Mouse (Mus musculus) hindbrain, embryonic 14.5 days (tissue): ENCODE results near the gene Ephb3. TPM values are rescaled to one million over a fixed set of nuclear protein-coding genes. Genes with fewer than 3 reads are reported as not detected.

Source experiments
- ATAC-seq: fragments of 200-750 bp; cut with Nextera tagmentation; 2 replicates; pipeline ENCODE4 v1.8.0; 2017; ENCODE audit warnings: moderate number of reproducible peaks, mild to moderate bottlenecking, moderate TSS enrichment, moderate library complexity; ENCODE audit not compliant: low FRiP score
- DNase-seq: peaks from one replicate; pipeline ENCODE4 v3.0.0-alpha.2; 2015; ENCODE audit warnings: low spot score
- H3K27ac ChIP-seq: fragments of 300-500 bp; sonication (generic); 2 replicates; pipeline ENCODE4 v1.5.1; 2014; ENCODE audit warnings: mild to moderate bottlenecking, moderate library complexity
- H3K27me3 ChIP-seq: fragments of 300-500 bp; sonication (generic); 2 replicates; pipeline ENCODE4 v1.6.1; 2014; ENCODE audit warnings: mild to moderate bottlenecking, low read length, mixed read lengths; ENCODE audit not compliant: control insufficient read depth, insufficient read depth
- H3K36me3 ChIP-seq: fragments of 300-500 bp; sonication (generic); replicated peaks from 2 replicates; pipeline ENCODE4 v1.6.1; 2014; ENCODE audit not compliant: control insufficient read depth, insufficient read depth
- H3K4me1 ChIP-seq: fragments of 300-500 bp; sonication (generic); replicated peaks from 2 replicates; pipeline ENCODE4 v1.6.1; 2014; ENCODE audit warnings: antibody characterized with exemption, low read length, mixed read lengths; ENCODE audit not compliant: control insufficient read depth, insufficient read depth
- H3K4me2 ChIP-seq: fragments of 300-500 bp; sonication (generic); replicated peaks from 2 replicates; pipeline ENCODE4 v1.6.1; 2014; ENCODE audit warnings: mild to moderate bottlenecking, moderate library complexity
- H3K4me3 ChIP-seq: fragments of 300-500 bp; sonication (generic); replicated peaks from 2 replicates; pipeline ENCODE4 v1.5.1; 2014; ENCODE audit warnings: mild to moderate bottlenecking, low read length
- H3K9ac ChIP-seq: fragments of 300-500 bp; sonication (generic); 2 replicates; pipeline ENCODE4 v1.6.1; 2014
- H3K9me3 ChIP-seq: fragments of 300-500 bp; sonication (generic); 2 replicates; pipeline ENCODE4 v1.6.1; 2016; ENCODE audit warnings: low read length; ENCODE audit not compliant: control insufficient read depth
- WGBS: fragments of 180-500 bp; shearing (Covaris S2); extraction: QIAGEN DNeasy Blood & Tissue Kit; methylation state at CpG from one replicate; pipeline ENCODE4 v1.1.7; 2014; 5-methylcytosine and 5-hydroxymethylcytosine counted together
- polyA plus RNA-seq: library from polyadenylated mRNA; unstranded; fragments of >200 nt; fragmentation: Nextera tagmentation; extraction: Ambion mirVana; gene quantifications from 2 replicates; pipeline ENCODE4 v1.2.1, GENCODE M21; 2014

Gene Ephb3
- polyA plus RNA-seq, 1 experiment from 2014 or later: 11.9 TPM

GRCm38 (mm10) chr16:21198529-21198928, 6.0 kb upstream of the Ephb3 start:
- H3K4me1 ChIP-seq: no peaks in the 10 kb centered on the region
- WGBS: 8% methylated on average over 1 of the region's 1 CpGs
- no peaks in the 10 kb centered on the region for H3K9me3 ChIP-seq
- no peak for ATAC-seq
- H3K9ac ChIP-seq: no peak overlapping the region
- no peaks in the 10 kb centered on the region for H3K27me3 ChIP-seq
- no peaks in the 10 kb centered on the region for H3K36me3 ChIP-seq
- DNase-seq: no peak
- H3K27ac ChIP-seq: no peak overlapping the region
- no peak overlapping the region for H3K4me2 ChIP-seq
- no peak overlapping the region for H3K4me3 ChIP-seq

- Histone ChIP-seq H3K27me3 (no peaks in the 10 kb centered on the region), H3K36me3 (no peaks in the 10 kb centered on the region), H3K4me3 (no peak overlapping the region), H3K9me3 (no peaks in the 10 kb centered on the region), H3K4me1 (no peaks in the 10 kb centered on the region), H3K9ac (no peak overlapping the region), H3K27ac (no peak overlapping the region), H3K4me2 (no peak overlapping the region)
- ATAC-seq (no peak), DNase-seq (no peak)
- 65% methylated on average over 8 of the region's 8 CpGs for WGBS
Observed at GRCm38 (mm10) chr16:21199426-21199825, 5.1 kb upstream of the Ephb3 start.

- H3K9me3 ChIP-seq: no peaks in the 10 kb centered on the region
- H3K4me3 ChIP-seq: no peak overlapping the region
- 80% methylated on average over 4 of the region's 4 CpGs for WGBS
- no peak for ATAC-seq
- no peak overlapping the region for H3K9ac ChIP-seq
- no peak overlapping the region for H3K4me2 ChIP-seq
- no peaks in the 10 kb centered on the region for H3K36me3 ChIP-seq
- H3K27ac ChIP-seq: no peak overlapping the region
- no peak for DNase-seq
- H3K27me3 ChIP-seq: no peaks in the 10 kb centered on the region
- H3K4me1 ChIP-seq: peaks cover 23% of the 10 kb centered on the region
Observed at GRCm38 (mm10) chr16:21202731-21203130, 1.8 kb upstream of the Ephb3 start.

- no peaks in the 10 kb centered on the region for H3K27me3 ChIP-seq
- H3K36me3 ChIP-seq: no peaks in the 10 kb centered on the region
- peak overlapping the region; percentile 68 for H3K9ac ChIP-seq
- peak overlapping the region; percentile 79 for H3K27ac ChIP-seq
- ATAC-seq (peak; percentile 0; the same call in 1 of the 2 replicates), DNase-seq (no peak)
- WGBS: under 1% methylated on average over 50 of the region's 60 CpGs
- H3K4me1 ChIP-seq: peaks cover 29% of the 10 kb centered on the region
- peak overlapping the region; percentile 68 for H3K4me2 ChIP-seq
- peak overlapping the region; percentile 81 for H3K4me3 ChIP-seq
- no peaks in the 10 kb centered on the region for H3K9me3 ChIP-seq
Observed at GRCm38 (mm10) chr16:21205093-21205886, 735 bp downstream of the Ephb3 start.

- Histone ChIP-seq H3K4me3 (no peak overlapping the region), H3K9me3 (no peaks in the 10 kb centered on the region), H3K4me1 (peaks cover 44% of the 10 kb centered on the region), H3K4me2 (peak overlapping the region; percentile 68), H3K36me3 (no peaks in the 10 kb centered on the region), H3K27ac (no peak overlapping the region), H3K27me3 (no peaks in the 10 kb centered on the region), H3K9ac (0 out of 2 replicates have a peak overlapping the region, but pooled peaks have one; percentile 2)
- WGBS: 67% methylated on average over 4 of the region's 4 CpGs
- DNase-seq: no peak
- ATAC-seq: no peak
Observed at GRCm38 (mm10) chr16:21208001-21208565, 3.5 kb downstream of the Ephb3 start.

- 93% methylated on average over 3 of the region's 3 CpGs for WGBS
- Histone ChIP-seq H3K27me3 (no peaks in the 10 kb centered on the region), H3K4me3 (no peak overlapping the region), H3K27ac (no peak overlapping the region), H3K4me2 (no peak overlapping the region), H3K9ac (no peak overlapping the region), H3K9me3 (no peaks in the 10 kb centered on the region), H3K36me3 (peaks cover 4% of the 10 kb centered on the region), H3K4me1 (peaks cover 44% of the 10 kb centered on the region)
- DNase-seq: no peak
- ATAC-seq: no peak
Observed at GRCm38 (mm10) chr16:21209290-21209689, 4.7 kb downstream of the Ephb3 start.

- ATAC-seq: no peak
- Histone ChIP-seq H3K27me3 (no peaks in the 10 kb centered on the region), H3K9ac (peak overlapping the region; percentile 55), H3K27ac (peak overlapping the region; percentile 80), H3K4me2 (peak overlapping the region; percentile 56), H3K9me3 (no peaks in the 10 kb centered on the region), H3K4me3 (peak overlapping the region; percentile 30), H3K4me1 (peaks cover 48% of the 10 kb centered on the region), H3K36me3 (peaks cover 8% of the 10 kb centered on the region)
- 11% methylated on average over 5 of the region's 5 CpGs for WGBS
- DNase-seq: no peak
Observed at GRCm38 (mm10) chr16:21210204-21210603, 5.6 kb downstream of the Ephb3 start.

GRCm38 (mm10) chr16:21210667-21211338, 6.2 kb downstream of the Ephb3 start:
- WGBS: under 1% methylated on average over 25 of the region's 25 CpGs
- ATAC-seq (peak; percentile 89), DNase-seq (peak; percentile 78)
- Histone ChIP-seq H3K4me1 (peaks cover 51% of the 10 kb centered on the region), H3K27me3 (no peaks in the 10 kb centered on the region), H3K27ac (peak overlapping the region; percentile 80), H3K9me3 (no peaks in the 10 kb centered on the region), H3K4me3 (peak overlapping the region; percentile 30), H3K4me2 (peak overlapping the region; percentile 56), H3K36me3 (peaks cover 8% of the 10 kb centered on the region), H3K9ac (peak overlapping the region; percentile 55)

GRCm38 (mm10) chr16:21211501-21211900, 6.9 kb downstream of the Ephb3 start:
- H3K4me2 ChIP-seq: peak overlapping the region; percentile 56
- DNase-seq: no peak
- peaks cover 8% of the 10 kb centered on the region for H3K36me3 ChIP-seq
- WGBS: 36% methylated on average over 4 of the region's 4 CpGs
- H3K27ac ChIP-seq: peak overlapping the region; percentile 80
- H3K9ac ChIP-seq: peak overlapping the region; percentile 55
- peaks cover 51% of the 10 kb centered on the region for H3K4me1 ChIP-seq
- no peaks in the 10 kb centered on the region for H3K9me3 ChIP-seq
- no peak for ATAC-seq
- peak overlapping the region; percentile 30 for H3K4me3 ChIP-seq
- no peaks in the 10 kb centered on the region for H3K27me3 ChIP-seq
